Mouse (Mus musculus) embryonic facial prominence, embryonic 14.5 days (tissue): ENCODE data around the gene Tnrc6a. TPM values are rescaled to one million over a fixed set of nuclear protein-coding genes. Genes with fewer than 3 reads are reported as not detected.
A peak's percentile ranks its signal among the peaks of the same experiment; 100 is the strongest.

Experiments
- ATAC-seq: fragments of 200-750 bp; cut with Nextera tagmentation; 2 replicates; pipeline ENCODE4 v1.8.0; 2017; ENCODE audit warnings: low read depth, moderate number of reproducible peaks, moderate TSS enrichment
- DNase-seq: peaks from one replicate; pipeline ENCODE4 v3.0.0-alpha.2; 2015; ENCODE audit warnings: low spot score
- H3K27ac ChIP-seq: fragments of 300-500 bp; sonication (generic); replicated peaks from 2 replicates; pipeline ENCODE4 v1.5.1; 2014; ENCODE audit warnings: low read depth, mild to moderate bottlenecking, low read length, moderate library complexity
- H3K27me3 ChIP-seq: fragments of 300-500 bp; sonication (generic); replicated peaks from 2 replicates; pipeline ENCODE4 v1.6.1; 2014; ENCODE audit warnings: low read length; ENCODE audit not compliant: control insufficient read depth, insufficient read depth
- H3K36me3 ChIP-seq: fragments of 300-500 bp; sonication (generic); 2 replicates; pipeline ENCODE4 v1.6.1; 2014; ENCODE audit warnings: low read length, mixed read lengths; ENCODE audit not compliant: control insufficient read depth, insufficient read depth
- H3K4me1 ChIP-seq: fragments of 300-500 bp; sonication (generic); 2 replicates; pipeline ENCODE4 v1.6.1; 2014; ENCODE audit warnings: antibody characterized with exemption, low read length; ENCODE audit not compliant: control insufficient read depth, insufficient read depth
- H3K4me2 ChIP-seq: fragments of 300-500 bp; sonication (generic); 2 replicates; pipeline ENCODE4 v1.6.1; 2014; ENCODE audit warnings: low read depth, mild to moderate bottlenecking, low read length, moderate library complexity, mixed read lengths
- H3K4me3 ChIP-seq: fragments of 300-500 bp; sonication (generic); 2 replicates; pipeline ENCODE4 v1.5.1; 2014; ENCODE audit warnings: low read depth, mild to moderate bottlenecking, low read length
- H3K9ac ChIP-seq: fragments of 300-500 bp; sonication (generic); 2 replicates; pipeline ENCODE4 v1.6.1; 2014; ENCODE audit warnings: low read depth, mild to moderate bottlenecking, low read length, moderate library complexity, mixed read lengths
- H3K9me3 ChIP-seq: fragments of 300-500 bp; sonication (generic); 2 replicates; pipeline ENCODE4 v1.6.1; 2016; ENCODE audit warnings: low read length; ENCODE audit not compliant: control insufficient read depth
- WGBS: fragments of 180-500 bp; shearing (Covaris S2); extraction: QIAGEN DNeasy Blood & Tissue Kit; methylation state at CpG from one replicate; pipeline ENCODE4 v1.1.7; 2014; 5-methylcytosine and 5-hydroxymethylcytosine counted together
- polyA plus RNA-seq: library from polyadenylated mRNA; unstranded; fragments of >200 nt; fragmentation: Nextera tagmentation; extraction: Ambion mirVana; gene quantifications from 2 replicates; pipeline ENCODE4 v1.2.1, GENCODE M21; 2014

The Tnrc6a gene
- polyA plus RNA-seq, 1 experiment from 2014 or later: 35.6 TPM

GRCm38 (mm10) chr7:123200722-123201121 is 77.0 kb downstream of the Tnrc6a start:
- no peak overlapping the region for H3K4me2 ChIP-seq
- no peaks in the 10 kb centered on the region for H3K27me3 ChIP-seq
- DNase-seq (no peak), ATAC-seq (no peak)
- peaks cover 1% of the 10 kb centered on the region; the same call in 1 of the 2 replicates for H3K36me3 ChIP-seq
- no peak overlapping the region for H3K27ac ChIP-seq
- H3K4me1 ChIP-seq: no peaks in the 10 kb centered on the region
- no peak overlapping the region for H3K4me3 ChIP-seq
- no peaks in the 10 kb centered on the region for H3K9me3 ChIP-seq
- H3K9ac ChIP-seq: no peak overlapping the region
- 83% methylated on average over 9 of the region's 9 CpGs for WGBS

GRCm38 (mm10) chr7:123205261-123205660 is 81.6 kb downstream of the Tnrc6a start:
- ATAC-seq (no peak), DNase-seq (peak; percentile 59)
- WGBS: 34% methylated on average over 14 of the region's 14 CpGs
- Histone ChIP-seq H3K27me3 (no peaks in the 10 kb centered on the region), H3K4me3 (no peak overlapping the region), H3K9ac (no peak overlapping the region), H3K36me3 (no peaks in the 10 kb centered on the region), H3K4me2 (no peak overlapping the region), H3K27ac (no peak overlapping the region), H3K4me1 (no peaks in the 10 kb centered on the region), H3K9me3 (no peaks in the 10 kb centered on the region)

- Histone ChIP-seq H3K36me3 (no peaks in the 10 kb centered on the region), H3K27ac (no peak overlapping the region), H3K9ac (no peak overlapping the region), H3K9me3 (no peaks in the 10 kb centered on the region), H3K4me1 (no peaks in the 10 kb centered on the region), H3K4me2 (no peak overlapping the region), H3K4me3 (no peak overlapping the region), H3K27me3 (no peaks in the 10 kb centered on the region)
- 73% methylated on average over 6 of the region's 6 CpGs for WGBS
- DNase-seq (no peak), ATAC-seq (no peak)
Observed at GRCm38 (mm10) chr7:123207561-123207960, 83.9 kb downstream of the Tnrc6a start.

- Histone ChIP-seq H3K9ac (no peak overlapping the region), H3K4me2 (no peak overlapping the region), H3K4me3 (no peak overlapping the region), H3K36me3 (no peaks in the 10 kb centered on the region), H3K4me1 (no peaks in the 10 kb centered on the region), H3K9me3 (no peaks in the 10 kb centered on the region), H3K27me3 (no peaks in the 10 kb centered on the region), H3K27ac (no peak overlapping the region)
- no peak for ATAC-seq
- DNase-seq: no peak
- 64% methylated on average over 9 of the region's 9 CpGs for WGBS
Observed at GRCm38 (mm10) chr7:123209864-123210263, 86.2 kb downstream of the Tnrc6a start.

GRCm38 (mm10) chr7:123211461-123211860 is 87.8 kb downstream of the Tnrc6a start:
- Histone ChIP-seq H3K27me3 (no peaks in the 10 kb centered on the region), H3K36me3 (no peaks in the 10 kb centered on the region), H3K4me2 (no peak overlapping the region), H3K9me3 (no peaks in the 10 kb centered on the region), H3K4me3 (no peak overlapping the region), H3K4me1 (no peaks in the 10 kb centered on the region), H3K9ac (no peak overlapping the region), H3K27ac (no peak overlapping the region)
- ATAC-seq: no peak
- no peak for DNase-seq
- 56% methylated on average over 5 of the region's 5 CpGs for WGBS

GRCm38 (mm10) chr7:123212316-123212715 is 88.6 kb downstream of the Tnrc6a start:
- no peak overlapping the region for H3K9ac ChIP-seq
- no peak overlapping the region for H3K27ac ChIP-seq
- no peaks in the 10 kb centered on the region for H3K4me1 ChIP-seq
- H3K36me3 ChIP-seq: no peaks in the 10 kb centered on the region
- DNase-seq: no peak
- no peak overlapping the region for H3K4me2 ChIP-seq
- 85% methylated on average over 5 of the region's 5 CpGs for WGBS
- H3K27me3 ChIP-seq: no peaks in the 10 kb centered on the region
- H3K4me3 ChIP-seq: no peak overlapping the region
- ATAC-seq: no peak
- no peaks in the 10 kb centered on the region for H3K9me3 ChIP-seq

- Histone ChIP-seq H3K27ac (no peak within 1 kb of the TSS), H3K4me2 (no peak within 1 kb of the TSS), H3K4me3 (no peak within 1 kb of the TSS), H3K9ac (peak within 1 kb of the TSS; percentile 37), H3K9me3 (no peaks in the 10 kb centered on the region), H3K27me3 (no peaks in the 10 kb centered on the region), H3K36me3 (no peaks in the 10 kb centered on the region), H3K4me1 (peaks cover 5% of the 10 kb centered on the region; the same call in 1 of the 2 replicates)
- DNase-seq (peak; percentile 33), ATAC-seq (peak; percentile 65)
- 30% methylated on average over 7 of the region's 8 CpGs for WGBS
Observed at GRCm38 (mm10) chr7:123214365-123215075, 90.8 kb downstream of the Tnrc6a start, which contains the start of gene Slc5a11. TSS of gene Slc5a11 (plus strand) at chr7:123214780.

- Histone ChIP-seq H3K36me3 (no peaks in the 10 kb centered on the region), H3K27me3 (no peaks in the 10 kb centered on the region), H3K4me2 (no peak overlapping the region), H3K4me3 (no peak overlapping the region), H3K27ac (no peak overlapping the region), H3K9me3 (no peaks in the 10 kb centered on the region), H3K9ac (no peak overlapping the region), H3K4me1 (peaks cover 5% of the 10 kb centered on the region; the same call in 1 of the 2 replicates)
- DNase-seq: no peak
- WGBS: 45% methylated on average over 2 of the region's 2 CpGs
- no peak for ATAC-seq
Observed at GRCm38 (mm10) chr7:123215138-123215537, 91.5 kb downstream of the Tnrc6a start.
